Mouse (Mus musculus): ENCODE measurements around the gene Sorl1. TPM values are rescaled to one million over a fixed set of nuclear protein-coding genes. Genes with fewer than 3 reads are reported as not detected.

The Sorl1 gene
- total and polyA plus RNA-seq, 3 experiments = 2.5 to 12.3 (median 6.3) TPM

GRCm38 (mm10) chr9:41995278-41995677 lies 128.8 kb downstream of the Sorl1 start:
- H3K9ac ChIP-seq (ENCODE audit: insufficient read depth, low read depth) = no peak overlapping the region
- peaks cover 0 to 8% of the 10 kb centered on the region in 2 experiments; a peak in 2 of 4 replicates for H3K4me1 ChIP-seq (ENCODE audit: control insufficient read depth in 1 of 2, insufficient read depth in 2 of 2)
- no peak overlapping the region for H3K4me2 ChIP-seq (ENCODE audit: insufficient read depth, low read depth, poor library complexity, severe bottlenecking)
- dilution Hi-C loops (cut with MboI; ENCODE audit: extremely low pct_ligation_motif_present, extremely low pct_unique_long_range_greater_than_20kb, low sequenced_read_pairs) = no loop called here
- H3K9me3 ChIP-seq (replicated peaks; ENCODE audit: low read length) = no peaks in the 10 kb centered on the region
- in situ Hi-C loops (cut with MboI; ENCODE audit: low pct_ligation_motif_present, low pct_unique_long_range_greater_than_20kb, low sequenced_read_pairs) = no loop called here
- TF ChIP-seq EP300 (IDR thresholded peaks at IDR 0.05; ENCODE audit: low read length) (no peak), RAD21 (IDR thresholded peaks at IDR 0.05; ENCODE audit: low read depth, low read length) (no peak), CTCF (conservative IDR thresholded peaks at IDR 0.05 in 1 of 2, IDR thresholded peaks at IDR 0.05 in 1 of 2; ENCODE audit: low read depth in 2 of 2, low read length in 2 of 2) (no peak), MAFK (IDR thresholded peaks at IDR 0.05; ENCODE audit: insufficient replicate concordance, low read length) (no peak), KAT2A (IDR thresholded peaks at IDR 0.05; ENCODE audit: insufficient replicate concordance, low read length) (no peak), TBP (conservative IDR thresholded peaks at IDR 0.05; ENCODE audit: low read depth, low read length) (no peak)
- peaks cover 0 to 61% of the 10 kb centered on the region in 2 experiments for H3K36me3 ChIP-seq (replicated peaks in 1 of 2; ENCODE audit: control insufficient read depth in 1 of 2, insufficient read depth in 1 of 2, low read length in 1 of 2)
- no peak overlapping the region for H3K27ac ChIP-seq (ENCODE audit: insufficient read depth, low read depth)
- H3K27me3 ChIP-seq (replicated peaks) = no peaks in the 10 kb centered on the region
- DNase-seq (ENCODE audit: extremely low read depth) = no peak
- no peaks in the 10 kb centered on the region for H3K79me2 ChIP-seq (replicated peaks; ENCODE audit: control insufficient read depth, extremely low read depth, insufficient read depth, poor library complexity, severe bottlenecking)
- no peak overlapping the region for H3K4me3 ChIP-seq (replicated peaks in 1 of 3; ENCODE audit: low read depth in 2 of 3, low read length in 2 of 3, poor library complexity in 1 of 3)

GRCm38 (mm10) chr9:41993821-41994220 lies 130.3 kb downstream of the Sorl1 start:
- no peak overlapping the region for H3K9ac ChIP-seq (ENCODE audit: insufficient read depth, low read depth)
- peaks cover 0 to 63% of the 10 kb centered on the region in 2 experiments for H3K36me3 ChIP-seq (replicated peaks in 1 of 2; ENCODE audit: control insufficient read depth in 1 of 2, insufficient read depth in 1 of 2, low read length in 1 of 2)
- no peak overlapping the region for H3K27ac ChIP-seq (ENCODE audit: insufficient read depth, low read depth)
- no peak overlapping the region for H3K4me2 ChIP-seq (ENCODE audit: insufficient read depth, low read depth, poor library complexity, severe bottlenecking)
- H3K4me3 ChIP-seq (replicated peaks in 1 of 3; ENCODE audit: low read depth in 2 of 3, low read length in 2 of 3, poor library complexity in 1 of 3) = no peak overlapping the region
- H3K9me3 ChIP-seq (replicated peaks; ENCODE audit: low read length) = no peaks in the 10 kb centered on the region
- no peaks in the 10 kb centered on the region for H3K4me1 ChIP-seq (ENCODE audit: control insufficient read depth in 1 of 2, insufficient read depth in 2 of 2)
- H3K27me3 ChIP-seq (replicated peaks) = no peaks in the 10 kb centered on the region
- dilution Hi-C loops (cut with MboI; ENCODE audit: extremely low pct_ligation_motif_present, extremely low pct_unique_long_range_greater_than_20kb, low sequenced_read_pairs) = no loop called here
- no peak for DNase-seq (ENCODE audit: extremely low read depth)
- TF ChIP-seq KAT2A (IDR thresholded peaks at IDR 0.05; ENCODE audit: insufficient replicate concordance, low read length) (no peak), MAZ (IDR thresholded peaks at IDR 0.05; ENCODE audit: low read depth, low read length) (no peak), RAD21 (IDR thresholded peaks at IDR 0.05; ENCODE audit: low read depth, low read length) (no peak), MEF2A (IDR thresholded peaks at IDR 0.05; ENCODE audit: borderline replicate concordance, low read depth, low read length) (no peak), TBP (conservative IDR thresholded peaks at IDR 0.05; ENCODE audit: low read depth, low read length) (no peak), PAX5 (IDR thresholded peaks at IDR 0.05; ENCODE audit: low read length) (no peak), USF2 (conservative IDR thresholded peaks at IDR 0.05; ENCODE audit: low read depth, low read length) (no peak), SIN3A (IDR thresholded peaks at IDR 0.05; ENCODE audit: low read length) (no peak), POLR2AphosphoS2 (IDR thresholded peaks at IDR 0.05; ENCODE audit: low read depth, low read length) (no peak), E2F4 (IDR thresholded peaks at IDR 0.05; ENCODE audit: insufficient replicate concordance, low read depth, low read length) (no peak), ZNF384 (IDR thresholded peaks at IDR 0.05; ENCODE audit: low read depth, low read length) (no peak), JUND (conservative IDR thresholded peaks at IDR 0.05; ENCODE audit: low read depth, low read length) (no peak), ETS1 (conservative IDR thresholded peaks at IDR 0.05; ENCODE audit: low read depth, low read length) (no peak), GABPA (IDR thresholded peaks at IDR 0.05; ENCODE audit: insufficient replicate concordance, low read depth, low read length) (no peak), SMC3 (IDR thresholded peaks at IDR 0.05; ENCODE audit: low read depth, low read length) (no peak), NELFE (IDR thresholded peaks at IDR 0.05; ENCODE audit: low read depth, low read length) (no peak), HCFC1 (IDR thresholded peaks at IDR 0.05; ENCODE audit: low read depth, low read length) (no peak), RCOR1 (conservative IDR thresholded peaks at IDR 0.05; ENCODE audit: low read depth, low read length) (no peak), MAFK (IDR thresholded peaks at IDR 0.05; ENCODE audit: insufficient replicate concordance, low read length) (no peak), NRF1 (IDR thresholded peaks at IDR 0.05; ENCODE audit: low read depth, low read length) (no peak)
- in situ Hi-C loops (cut with MboI; ENCODE audit: low pct_ligation_motif_present, low pct_unique_long_range_greater_than_20kb, low sequenced_read_pairs) = no loop called here
- no peaks in the 10 kb centered on the region for H3K79me2 ChIP-seq (replicated peaks; ENCODE audit: control insufficient read depth, extremely low read depth, insufficient read depth, poor library complexity, severe bottlenecking)

All from CH12.LX (cell line).